Mouse (Mus musculus) forebrain, embryonic 14.5 days (tissue): ENCODE results near the gene Grik3. TPM values are rescaled to one million over a fixed set of nuclear protein-coding genes. Genes with fewer than 3 reads are reported as not detected.

ENCODE experiments used
- ATAC-seq: fragments of 200-750 bp; cut with Nextera tagmentation; 2 replicates; pipeline ENCODE4 v1.8.0; 2017; ENCODE audit warnings: mild to moderate bottlenecking, moderate library complexity
- DNase-seq: peaks from one replicate; pipeline ENCODE4 v3.0.0-alpha.2; 2015; ENCODE audit warnings: low spot score
- H3K27ac ChIP-seq: fragments of 300-500 bp; sonication (generic); 2 replicates; pipeline ENCODE4 v1.5.1; 2014; ENCODE audit warnings: low read depth, mild to moderate bottlenecking, control low read depth, low read length, moderate library complexity
- H3K27me3 ChIP-seq: fragments of 300-500 bp; sonication (generic); replicated peaks from 2 replicates; pipeline ENCODE4 v1.6.1; 2014; ENCODE audit warnings: low read length, control low read depth, mixed read lengths; ENCODE audit not compliant: control insufficient read depth, insufficient read depth
- H3K36me3 ChIP-seq: fragments of 300-500 bp; sonication (generic); 2 replicates; pipeline ENCODE4 v1.6.1; 2014; ENCODE audit warnings: low read length, control low read depth; ENCODE audit not compliant: control insufficient read depth, insufficient read depth
- H3K4me1 ChIP-seq: fragments of 300-500 bp; sonication (generic); 2 replicates; pipeline ENCODE4 v1.6.1; 2014; ENCODE audit warnings: antibody characterized with exemption, low read length, control low read depth; ENCODE audit not compliant: control insufficient read depth, insufficient read depth
- H3K4me2 ChIP-seq: fragments of 300-500 bp; sonication (generic); 2 replicates; pipeline ENCODE4 v1.6.1; 2014; ENCODE audit warnings: mild to moderate bottlenecking, control low read depth, low read length
- H3K4me3 ChIP-seq: fragments of 300-500 bp; sonication (generic); 2 replicates; pipeline ENCODE4 v1.5.1; 2014; ENCODE audit warnings: low read depth, low read length, control low read depth
- H3K9ac ChIP-seq: fragments of 300-500 bp; sonication (generic); 2 replicates; pipeline ENCODE4 v1.6.1; 2014; ENCODE audit warnings: mild to moderate bottlenecking, low read length, control low read depth, moderate library complexity
- H3K9me3 ChIP-seq: fragments of 300-500 bp; sonication (generic); replicated peaks from 2 replicates; pipeline ENCODE4 v1.6.1; 2016; ENCODE audit warnings: low read length, control low read depth, mixed read lengths; ENCODE audit not compliant: control insufficient read depth
- WGBS: fragments of 180-500 bp; shearing (Covaris S2); extraction: QIAGEN DNeasy Blood & Tissue Kit; methylation state at CpG from one replicate; pipeline ENCODE4 v1.1.7; 2014; 5-methylcytosine and 5-hydroxymethylcytosine counted together
- polyA plus RNA-seq: library from polyadenylated mRNA; unstranded; fragments of >200 nt; fragmentation: Nextera tagmentation; extraction: Ambion mirVana; gene quantifications from 2 replicates; pipeline ENCODE4 v1.2.1, GENCODE M21; 2014

Gene Grik3
- 4.3 and 5.7 TPM in 2 replicates for polyA plus RNA-seq

GRCm38 (mm10) chr4:125490661-125491504 is at the start of gene Grik3:
Gene Grik3 (plus strand): TSS chr4:125490700.
- H3K27me3 ChIP-seq, result peaks cover 84% of the 10 kb centered on the region

GRCm38 (mm10) chr4:125441821-125442220 is 48.7 kb upstream of the Grik3 start:
- Histone ChIP-seq H3K9ac (no peak overlapping the region), H3K9me3 (no peaks in the 10 kb centered on the region), H3K27ac (no peak overlapping the region), H3K36me3 (no peaks in the 10 kb centered on the region), H3K4me2 (no peak overlapping the region), H3K27me3 (no peaks in the 10 kb centered on the region), H3K4me3 (no peak overlapping the region), H3K4me1 (peaks cover 12% of the 10 kb centered on the region)
- 59% methylated on average over 4 of the region's 4 CpGs for WGBS
- ATAC-seq (no peak), DNase-seq (no peak)

More at GRCm38 (mm10) chr4:125490661-125491504, at the start of gene Grik3:
- H3K9me3 ChIP-seq, result no peaks in the 10 kb centered on the region
- H3K9ac ChIP-seq, result peak within 1 kb of the TSS; percentile 77
- no peak for DNase-seq
- WGBS, result 0% methylated on average over 72 of the region's 77 CpGs
- no peaks in the 10 kb centered on the region for H3K36me3 ChIP-seq
- H3K4me3 ChIP-seq, result peak within 1 kb of the TSS; percentile 50
- H3K4me2 ChIP-seq, result peak within 1 kb of the TSS; percentile 61
- peak within 1 kb of the TSS; percentile 94 for H3K27ac ChIP-seq
- peaks cover 32% of the 10 kb centered on the region for H3K4me1 ChIP-seq
- peak; percentile 31 for ATAC-seq

DNA sequence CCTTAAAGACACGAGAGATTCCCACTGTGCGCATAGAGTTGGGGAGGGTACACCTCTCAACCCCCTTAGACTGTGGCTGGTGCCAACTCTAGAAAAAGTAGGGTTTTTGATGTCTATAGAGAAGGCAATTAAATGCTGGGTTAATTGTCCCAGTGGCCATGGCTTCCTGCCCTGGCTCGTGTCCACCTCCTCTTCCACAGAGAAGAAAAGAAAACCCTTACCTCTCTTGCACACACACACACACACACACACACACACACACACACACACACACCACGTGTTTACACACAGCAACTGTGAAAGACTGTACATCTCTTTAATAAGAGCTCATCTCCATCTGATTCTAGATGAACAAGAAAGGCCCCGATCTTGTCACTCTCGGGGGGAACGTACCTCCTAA is 46.1 kb upstream of the Grik3 start:
- Histone ChIP-seq H3K4me1 (peaks cover 12% of the 10 kb centered on the region), H3K9ac (no peak overlapping the region), H3K27ac (no peak overlapping the region), H3K4me3 (no peak overlapping the region), H3K4me2 (no peak overlapping the region), H3K27me3 (no peaks in the 10 kb centered on the region), H3K36me3 (no peaks in the 10 kb centered on the region), H3K9me3 (no peaks in the 10 kb centered on the region)
- DNase-seq (no peak), ATAC-seq (no peak)
- 59% methylated on average over 7 of the region's 7 CpGs for WGBS

GRCm38 (mm10) chr4:125450602-125451321 is 39.7 kb upstream of the Grik3 start:
- Histone ChIP-seq H3K4me1 (peaks cover 8% of the 10 kb centered on the region; the same call in 1 of the 2 replicates), H3K4me3 (no peak overlapping the region), H3K27ac (peak overlapping the region; percentile 17; the same call in 1 of the 2 replicates), H3K9me3 (no peaks in the 10 kb centered on the region), H3K27me3 (peaks cover 4% of the 10 kb centered on the region; the same call in 1 of the 2 replicates), H3K9ac (no peak overlapping the region), H3K4me2 (no peak overlapping the region), H3K36me3 (no peaks in the 10 kb centered on the region)
- WGBS, result 62% methylated on average over 7 of the region's 7 CpGs
- DNase-seq (peak; percentile 35), ATAC-seq (no peak)

DNA sequence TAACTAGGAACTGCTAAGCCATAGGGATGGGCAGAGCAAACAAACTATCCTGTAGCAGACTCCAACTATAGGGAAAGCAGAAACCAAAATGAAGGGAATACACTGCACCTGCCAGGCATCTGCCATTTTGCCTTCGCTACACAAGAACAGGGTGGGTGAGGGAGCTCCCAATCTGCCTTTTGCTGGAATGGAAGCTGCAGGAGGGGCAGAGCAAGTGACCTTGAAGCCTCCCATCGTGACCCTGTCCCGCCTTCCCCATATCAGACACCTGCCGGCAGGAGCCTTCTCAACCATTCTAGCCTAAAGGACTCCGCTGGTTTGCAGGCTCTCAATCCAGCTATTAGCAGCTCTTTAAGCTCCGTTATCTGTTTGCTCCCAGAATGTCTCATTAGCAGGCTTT is 38.7 kb upstream of the Grik3 start:
- 36% methylated on average over 6 of the region's 6 CpGs for WGBS
- Histone ChIP-seq H3K36me3 (no peaks in the 10 kb centered on the region), H3K4me1 (peaks cover 14% of the 10 kb centered on the region), H3K9me3 (no peaks in the 10 kb centered on the region), H3K9ac (no peak overlapping the region), H3K4me2 (no peak overlapping the region), H3K4me3 (no peak overlapping the region), H3K27ac (no peak overlapping the region), H3K27me3 (peaks cover 4% of the 10 kb centered on the region; the same call in 1 of the 2 replicates)
- no peak for ATAC-seq
- no peak for DNase-seq

DNA sequence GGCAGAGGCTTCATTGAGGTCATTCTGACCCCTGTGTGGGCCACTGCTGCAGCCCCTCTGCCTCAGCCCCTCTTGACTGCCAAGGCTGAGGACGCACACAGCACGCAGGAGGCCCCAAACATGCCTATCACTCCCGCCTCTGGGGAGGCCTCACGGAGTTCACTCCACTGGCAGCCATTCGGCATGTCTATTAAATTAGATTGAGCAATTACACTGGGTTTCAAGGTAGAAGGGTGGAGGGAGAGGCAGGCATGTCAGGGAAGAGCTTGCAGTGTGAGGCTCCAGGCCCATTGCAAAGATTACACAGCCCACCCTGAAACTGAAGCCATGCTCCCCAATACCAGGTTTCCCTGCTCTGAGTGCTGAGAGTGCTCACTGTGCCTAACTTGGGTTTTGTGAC is 34.0 kb upstream of the Grik3 start:
- Histone ChIP-seq H3K27me3 (peaks cover 4% of the 10 kb centered on the region; the same call in 1 of the 2 replicates), H3K9ac (no peak overlapping the region), H3K4me2 (no peak overlapping the region), H3K27ac (0 out of 2 replicates have a peak overlapping the region, but pooled peaks have one; percentile 22), H3K9me3 (no peaks in the 10 kb centered on the region), H3K4me3 (no peak overlapping the region), H3K36me3 (no peaks in the 10 kb centered on the region), H3K4me1 (peaks cover 19% of the 10 kb centered on the region)
- WGBS, result 51% methylated on average over 5 of the region's 5 CpGs
- DNase-seq (peak; percentile 38), ATAC-seq (no peak)

GRCm38 (mm10) chr4:125457152-125458093 is 33.1 kb upstream of the Grik3 start:
- Histone ChIP-seq H3K9ac (no peak overlapping the region), H3K27me3 (peaks cover 4% of the 10 kb centered on the region; the same call in 1 of the 2 replicates), H3K4me2 (no peak overlapping the region), H3K9me3 (no peaks in the 10 kb centered on the region), H3K36me3 (no peaks in the 10 kb centered on the region), H3K27ac (no peak overlapping the region), H3K4me3 (no peak overlapping the region), H3K4me1 (peaks cover 17% of the 10 kb centered on the region)
- ATAC-seq (no peak), DNase-seq (peak; percentile 64)
- WGBS, result 21% methylated on average over 11 of the region's 11 CpGs

DNA sequence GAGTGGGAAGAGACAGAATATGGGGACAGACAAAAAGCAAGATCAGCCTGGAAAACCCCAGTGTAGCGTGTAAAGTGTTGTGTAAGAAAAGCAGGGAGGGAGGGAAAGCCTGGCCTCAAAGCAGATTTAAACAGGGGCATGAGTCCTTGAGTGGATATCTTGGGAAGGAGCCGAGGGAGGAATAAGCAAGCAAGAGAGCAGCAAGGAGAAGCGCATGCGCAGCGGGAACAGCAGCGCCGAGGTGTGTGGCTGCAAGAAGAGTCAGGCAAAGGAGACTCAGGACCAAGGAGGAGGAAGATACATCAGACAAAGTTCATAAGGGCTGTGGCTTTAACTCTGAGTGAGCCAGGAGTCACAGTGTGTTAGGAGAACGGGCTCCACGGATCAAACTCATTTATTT is 30.7 kb upstream of the Grik3 start:
- ATAC-seq, result no peak
- Histone ChIP-seq H3K9me3 (no peaks in the 10 kb centered on the region), H3K36me3 (no peaks in the 10 kb centered on the region), H3K4me3 (no peak overlapping the region), H3K27ac (no peak overlapping the region), H3K4me1 (peaks cover 17% of the 10 kb centered on the region), H3K27me3 (peaks cover 4% of the 10 kb centered on the region; the same call in 1 of the 2 replicates), H3K9ac (no peak overlapping the region), H3K4me2 (no peak overlapping the region)
- no peak for DNase-seq
- WGBS, result 72% methylated on average over 9 of the region's 9 CpGs
